Mouse (Mus musculus): ENCODE data around the gene Mrpl23. TPM values are rescaled to one million over a fixed set of nuclear protein-coding genes. Genes with fewer than 3 reads are reported as not detected.

Mrpl23 gene
- polyA plus RNA-seq, 2 experiments from 2014 or later: 2.6 to 3.0 TPM

GRCm38 (mm10) chr7:142574826-142575351, 42.4 kb downstream of the Mrpl23 start:
- ATAC-seq: no peak

DNA sequence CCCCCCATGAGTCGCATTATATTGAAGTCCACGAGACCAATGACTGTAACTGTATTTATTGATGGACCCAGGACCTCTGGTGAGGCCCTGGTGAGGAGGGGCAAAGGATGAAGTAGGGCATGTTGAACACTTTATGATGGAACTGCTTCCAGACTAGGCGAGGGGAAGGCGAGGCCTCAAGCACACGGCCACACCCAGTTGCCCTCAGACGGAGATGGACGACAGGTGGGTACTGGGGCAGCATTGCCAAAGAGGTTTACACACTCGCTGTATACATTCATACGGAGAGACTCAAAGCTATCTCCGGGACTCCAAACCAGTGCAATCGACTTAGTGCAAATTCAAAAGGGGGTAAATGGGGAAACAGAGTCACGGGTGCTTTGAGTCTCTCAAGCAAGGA, 43.0 kb downstream of the Mrpl23 start:
- ATAC-seq: no peak

- no peak for ATAC-seq
Observed at GRCm38 (mm10) chr7:142575971-142576370, 43.5 kb downstream of the Mrpl23 start.

- no peak for ATAC-seq
Observed at GRCm38 (mm10) chr7:142576472-142577326, 44.2 kb downstream of the Mrpl23 start.

GRCm38 (mm10) chr7:142577806-142578423, 45.4 kb downstream of the Mrpl23 start:
- no peak for ATAC-seq

DNA sequence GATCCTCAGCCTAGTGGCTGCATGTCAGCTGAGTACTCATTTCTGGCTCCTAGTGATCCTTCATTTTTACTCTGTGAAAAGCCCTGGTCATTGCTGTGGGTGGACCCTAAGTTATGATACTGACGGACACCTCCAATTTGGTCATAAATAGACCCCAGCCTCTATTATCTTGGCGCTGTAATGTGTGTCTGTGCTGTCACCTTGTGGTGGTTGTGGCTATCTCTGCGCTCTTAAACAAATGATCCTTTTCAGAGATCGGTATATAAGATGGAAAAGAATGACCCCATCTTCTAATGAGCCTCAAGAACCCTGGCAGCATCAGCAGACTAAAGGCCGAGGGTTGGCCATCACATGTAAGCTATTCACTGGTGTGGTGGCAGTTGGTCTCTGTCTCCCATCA, 46.6 kb downstream of the Mrpl23 start:
- ATAC-seq: no peak

GRCm38 (mm10) chr7:142580121-142580879, 47.8 kb downstream of the Mrpl23 start:
- ATAC-seq: no peak

DNA sequence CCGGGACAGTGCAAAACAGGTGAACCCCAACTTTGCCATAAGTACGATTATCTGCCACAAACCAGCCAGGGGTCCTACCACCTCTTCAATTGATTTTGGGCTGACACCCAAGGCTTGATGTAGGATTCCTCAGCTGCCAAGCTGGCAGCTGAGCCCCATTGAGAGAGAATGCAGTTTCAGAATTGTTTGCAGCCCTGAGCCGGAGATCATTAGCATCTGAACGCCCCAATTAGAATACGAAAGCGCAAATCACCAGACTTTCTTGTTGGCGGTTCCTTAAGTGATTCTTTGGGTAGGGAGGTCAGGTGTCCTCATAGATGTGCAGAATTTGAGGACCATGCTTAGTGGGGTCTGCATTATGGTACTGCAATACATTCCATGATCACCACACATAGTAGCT, 48.7 kb downstream of the Mrpl23 start:
- ATAC-seq: no peak

GRCm38 (mm10) chr7:142581656-142582228, 49.3 kb downstream of the Mrpl23 start:
- no peak for ATAC-seq

- ATAC-seq: no peak
Observed at GRCm38 (mm10) chr7:142584882-142585281, 52.4 kb downstream of the Mrpl23 start.

DNA sequence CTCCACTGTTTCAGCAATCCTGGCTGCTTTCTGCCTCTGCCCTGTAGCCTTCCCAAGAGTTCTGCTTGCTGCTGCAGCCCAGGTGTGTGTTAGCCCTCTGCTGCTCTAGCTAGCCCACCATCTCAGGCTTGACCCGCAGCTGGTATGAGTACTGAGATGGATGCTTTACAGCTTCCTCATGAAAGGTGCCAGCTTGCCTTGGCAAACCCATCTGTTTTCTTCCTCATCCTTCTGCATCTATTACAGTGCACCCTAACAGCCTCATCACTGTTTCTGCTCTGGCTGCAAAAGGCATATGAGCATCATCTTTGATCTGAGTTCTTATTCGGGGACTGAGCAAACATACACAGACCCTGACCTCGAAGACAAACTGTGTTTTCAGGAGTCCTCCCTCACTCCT, 53.4 kb downstream of the Mrpl23 start:
- no peak for ATAC-seq

- ATAC-seq: no peak
Observed at GRCm38 (mm10) chr7:142588282-142588941, 55.9 kb downstream of the Mrpl23 start.

Other genes starting within 250 kb of the Mrpl23 start
- not detected for gene Krtap5-1, start 235.6 kb upstream of the Mrpl23 start, polyA plus RNA-seq (2017; shearing (Covaris generic))
- not detected for gene Krtap5-4, start 229.1 kb upstream of the Mrpl23 start, polyA plus RNA-seq (2017; shearing (Covaris generic))
- gene Ifitm10, start 158.9 kb upstream of the Mrpl23 start, polyA plus RNA-seq (2017; shearing (Covaris generic)): under 1 TPM in 1 of 2 experiments, not detected in 1; 0.91 TPM
- not detected for gene Gm49369, start 150.0 kb upstream of the Mrpl23 start, polyA plus RNA-seq (2017; shearing (Covaris generic))
- 100 to 1,000 TPM; 277 to 325 TPM for gene Ctsd, start 144.6 kb upstream of the Mrpl23 start, polyA plus RNA-seq (2017; shearing (Covaris generic))
- gene Syt8, start 97.8 kb upstream of the Mrpl23 start, polyA plus RNA-seq (2017; shearing (Covaris generic)): not detected
- not detected for gene Tnni2, start 90.9 kb upstream of the Mrpl23 start, polyA plus RNA-seq (2017; shearing (Covaris generic))
- 1,000 to 10,000 TPM; 1,098 to 1,582 TPM for gene Lsp1, start 71.9 kb upstream of the Mrpl23 start, polyA plus RNA-seq (2017; shearing (Covaris generic))
- gene Tnnt3, start 33.9 kb upstream of the Mrpl23 start, polyA plus RNA-seq (2017; shearing (Covaris generic)): 1 to 10 TPM; 2.5 to 5.7 TPM
- gene Igf2, start 134.1 kb downstream of the Mrpl23 start, polyA plus RNA-seq (2017; shearing (Covaris generic)): 1 to 10 TPM in 1 of 2 experiments, under 1 TPM in 1; 0.69 to 1.1 TPM
- not detected for gene Gm49394, start 137.3 kb downstream of the Mrpl23 start, polyA plus RNA-seq (2017; shearing (Covaris generic))
- gene Ins2, start 210.7 kb downstream of the Mrpl23 start, polyA plus RNA-seq (2017; shearing (Covaris generic)): not detected